ENCODE assay signal across 11 mouse cellular contexts in the genomic region with DNA sequence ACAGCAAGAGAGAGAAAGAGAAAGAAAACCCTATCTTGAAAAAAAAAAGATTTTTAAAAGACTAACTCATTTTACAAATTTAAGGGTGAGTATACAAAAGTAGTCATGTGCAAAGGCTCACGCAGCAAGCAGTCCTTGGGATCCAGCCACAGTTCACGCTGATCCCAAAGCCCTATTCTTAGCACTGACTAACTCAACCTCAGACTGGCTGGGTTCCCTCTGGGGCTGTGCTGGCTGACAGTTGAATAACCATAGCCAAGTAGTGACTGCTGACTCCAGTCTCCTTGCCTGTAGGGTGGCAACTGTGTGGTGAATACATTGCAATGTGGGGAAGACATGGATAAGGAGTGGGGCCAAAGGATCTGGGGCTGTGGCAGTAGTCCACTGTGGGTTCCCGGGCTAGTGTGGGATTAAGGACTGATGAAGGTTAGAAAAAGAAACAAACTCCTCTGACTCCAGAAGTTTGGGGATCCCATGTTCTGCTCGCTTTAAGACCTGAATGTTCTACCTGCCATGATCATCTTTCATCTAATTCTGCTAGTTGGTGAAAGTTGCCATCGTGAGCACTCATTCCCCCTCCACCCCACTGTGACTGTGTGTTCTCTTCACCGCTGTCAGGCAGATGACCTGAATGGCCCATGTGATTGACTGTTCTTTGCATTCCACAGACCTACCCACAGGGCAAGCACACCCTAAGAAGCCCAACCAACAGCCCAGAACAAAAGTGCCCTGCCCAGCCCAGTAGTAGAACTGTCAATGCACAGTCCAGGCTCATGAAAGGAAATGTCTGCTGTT. TPM values are rescaled to one million over a fixed set of nuclear protein-coding genes. Genes with fewer than 3 reads are reported as not detected.
DNase-seq lines count a peak whose midpoint lies in the region; ATAC-seq and TF ChIP-seq lines count a peak whose summit lies in the region.
"Had no signal": no experiment of that assay in that cellular context is flagged by ENCODE, and none has a peak within 500 bp of the region (broad histone marks: within the 10 kb centered on the region; RNA-seq: fewer than 3 reads in every experiment).

No protein-coding gene starts in this region.

- peak; percentile 53 to 73 for DNase-seq in adrenal gland, adult (ENCODE audit: inconsistent age in 2 of 2, low spot score in 1 of 2)
- DNase-seq in adrenal gland, postnatal 4 days (ENCODE audit: low spot score in 2 of 2): no peak
- peak; percentile 83 for DNase-seq in Muller cell, postnatal 12 days (ENCODE audit: inconsistent ontology term)
- DNase-seq in gastrocnemius, postnatal 14 days: peak; percentile 72
- DNase-seq in heart, postnatal 36 days: peak; percentile 60 to 63
- no peak for DNase-seq in midbrain, postnatal 0 days (ENCODE audit: low spot score)
- DNase-seq: right cerebral cortex, postnatal 4 days had no signal

- no peak overlapping the region; the same call in 1 of the 2 replicates for H3K9ac ChIP-seq in forebrain, embryonic 13.5 days
- H3K9ac ChIP-seq in midbrain, postnatal 0 days (replicated peaks; ENCODE audit: low read length, poor library complexity, severe bottlenecking): no peak overlapping the region
- H3K9ac ChIP-seq: liver, embryonic 14.5 days had no signal

- no peaks in the 10 kb centered on the region for H3K9me3 ChIP-seq in forebrain, embryonic 13.5 days (replicated peaks)
- H3K9me3 ChIP-seq in midbrain, postnatal 0 days (ENCODE audit: low read length): no peaks in the 10 kb centered on the region

- H3K4me3 ChIP-seq in forebrain, embryonic 13.5 days: no peak overlapping the region
- H3K4me3 ChIP-seq in midbrain, postnatal 0 days (ENCODE audit: low read depth, low read length): no peak overlapping the region

- peaks cover 9% of the 10 kb centered on the region for H3K4me1 ChIP-seq in forebrain, embryonic 13.5 days
- 0 out of 2 replicates have a peak, but pooled peaks cover 4% of the 10 kb centered on the region for H3K4me1 ChIP-seq in midbrain, postnatal 0 days (ENCODE audit: insufficient read depth, low read length)

- H3K27me3 ChIP-seq in forebrain, embryonic 13.5 days: no peaks in the 10 kb centered on the region
- no peaks in the 10 kb centered on the region for H3K27me3 ChIP-seq in midbrain, postnatal 0 days (ENCODE audit: insufficient read depth, low read length)

- H3K36me3 ChIP-seq in forebrain, embryonic 13.5 days (ENCODE audit: poor library complexity, severe bottlenecking): no peaks in the 10 kb centered on the region
- peaks cover 12% of the 10 kb centered on the region; the same call in 1 of the 2 replicates for H3K36me3 ChIP-seq in midbrain, postnatal 0 days (ENCODE audit: insufficient read depth, low read length)

- ATAC-seq in forebrain, embryonic 13.5 days: no peak
- no peak for ATAC-seq in midbrain, postnatal 0 days (ENCODE audit: low FRiP score)
- no peak for ATAC-seq in activated CD4-positive, CD25-positive, alpha-beta regulatory T cell, adult 4 months
- ATAC-seq: inflammation-experienced regulatory T-cells, adult 6 months had no signal

- intact Hi-C loops in gastrocnemius, postnatal 14 days (cut with DNase I; ENCODE audit: low total_unique reads): no loop called here
- intact Hi-C loops in heart, postnatal 36 days (cut with DNase I): loop anchor here (2.0 kb wide), 1 partner anchor 14 kb away; no protein-coding TSS in a partner anchor

- no peak overlapping the region for H3K4me2 ChIP-seq in forebrain, embryonic 13.5 days
- H3K4me2 ChIP-seq in midbrain, postnatal 0 days (ENCODE audit: low read depth, low read length, poor library complexity, severe bottlenecking): no peak overlapping the region

- WGBS in forebrain, embryonic 13.5 days: 84% methylated on average over 6 of the region's 6 CpGs
- WGBS in midbrain, postnatal 0 days: 80% methylated on average over 6 of the region's 6 CpGs

- no peak overlapping the region for H3K27ac ChIP-seq in forebrain, embryonic 13.5 days
- H3K27ac ChIP-seq in midbrain, postnatal 0 days (ENCODE audit: low read depth, low read length): no peak overlapping the region
- H3K27ac ChIP-seq: liver, embryonic 14.5 days had no signal

- TF ChIP-seq CTCF in midbrain, postnatal 0 days (IDR thresholded peaks at IDR 0.05): no peak

RNA-seq across cellular contexts. Expression of a gene that starts 2.2 kb away (rescaled TPM):
- total RNA-seq in adrenal gland, postnatal 4 days (2021): 10 to 100 TPM; 15.9 to 17.9 TPM
- total RNA-seq in gastrocnemius, postnatal 14 days (2021): 10 to 100 TPM in 1 of 2 experiments, 1 to 10 TPM in 1; 8.9 to 12.1 TPM
- total RNA-seq in heart, postnatal 36 days (2021): 10 to 100 TPM; 20.4 to 23.7 TPM
- polyA plus RNA-seq in forebrain, embryonic 13.5 days (2015; fragmentation: Nextera tagmentation; extraction: Ambion mirVana): 16.0 and 17.4 TPM in 2 replicates
- 10.8 and 12.4 TPM in 2 replicates for total RNA-seq in midbrain, postnatal 0 days (2014; rRNA removed)
- polyA plus RNA-seq in midbrain, postnatal 0 days (2015; fragmentation: Nextera tagmentation; extraction: Ambion mirVana): 5.4 and 6.2 TPM in 2 replicates
- polyA plus RNA-seq in activated CD4-positive, CD25-positive, alpha-beta regulatory T cell, adult 4 months (2017; shearing (Covaris generic)): 10 to 100 TPM; 37.5 to 67.2 TPM

RNA-seq across cellular contexts. Expression of a gene that starts 32.9 kb away (rescaled TPM):
- 10 to 100 TPM; 29.2 to 30.1 TPM for total RNA-seq in adrenal gland, postnatal 4 days (2021)
- total RNA-seq in gastrocnemius, postnatal 14 days (2021): 100 to 1,000 TPM; 146 to 210 TPM
- 10 to 100 TPM; 70.2 to 99.0 TPM for total RNA-seq in heart, postnatal 36 days (2021)
- polyA plus RNA-seq in forebrain, embryonic 13.5 days (2015; fragmentation: Nextera tagmentation; extraction: Ambion mirVana): 3.8 and 4.1 TPM in 2 replicates
- total RNA-seq in midbrain, postnatal 0 days (2014; rRNA removed): 28.0 and 32.0 TPM in 2 replicates
- polyA plus RNA-seq in midbrain, postnatal 0 days (2015; fragmentation: Nextera tagmentation; extraction: Ambion mirVana): 15.4 and 15.8 TPM in 2 replicates
- not detected for polyA plus RNA-seq in activated CD4-positive, CD25-positive, alpha-beta regulatory T cell, adult 4 months (2017; shearing (Covaris generic))
- polyA plus RNA-seq: inflammation-experienced regulatory T-cells, adult 6 months had no signal

Comparison
In these comparisons a context has a peak if more than half of its experiments do, and no peak if none do; other contexts are left out.
1. DNase-seq: peak in adrenal gland, adult (2 of 2), Muller cell, postnatal 12 days (single experiment), gastrocnemius, postnatal 14 days (single experiment) and heart, postnatal 36 days (2 of 2); none in adrenal gland, postnatal 4 days (0 of 2) and midbrain, postnatal 0 days (single experiment).